Mouse (Mus musculus): Measurements from ENCODE around the gene Gfi1.

The Gfi1 gene

GRCm38 (mm10) chr5:107722661-107723532 is 2.9 kb downstream of the Gfi1 start:
- peak in 1 of 2 experiments; percentile 27 for DNase-seq (ENCODE audit: low spot score in 2 of 2)

GRCm38 (mm10) chr5:107721638-107722011 is 4.2 kb downstream of the Gfi1 start:
- DNase-seq (ENCODE audit: low spot score in 2 of 2): no peak

- DNase-seq (ENCODE audit: low spot score in 2 of 2): no peak
Measured at GRCm38 (mm10) chr5:107720991-107721637, 4.7 kb downstream of the Gfi1 start.

- no peak for DNase-seq (ENCODE audit: low spot score in 2 of 2)
Measured at GRCm38 (mm10) chr5:107720511-107720910, 5.3 kb downstream of the Gfi1 start.

GRCm38 (mm10) chr5:107719786-107720185 is 6.0 kb downstream of the Gfi1 start:
- DNase-seq (ENCODE audit: low spot score in 2 of 2): no peak

- no peak for DNase-seq (ENCODE audit: low spot score in 2 of 2)
Measured at GRCm38 (mm10) chr5:107719209-107719608, 6.6 kb downstream of the Gfi1 start.

GRCm38 (mm10) chr5:107717871-107718361 is 7.9 kb downstream of the Gfi1 start:
- DNase-seq (ENCODE audit: low spot score in 2 of 2): peak; percentile 69 to 74

GRCm38 (mm10) chr5:107711689-107712088 is 14.1 kb downstream of the Gfi1 start:
- no peak for DNase-seq (ENCODE audit: low spot score in 2 of 2)

GRCm38 (mm10) chr5:107708124-107708797 is 17.6 kb downstream of the Gfi1 start:
- peak in 1 of 2 experiments; percentile 20 for DNase-seq (ENCODE audit: low spot score in 2 of 2)

- no peak for DNase-seq (ENCODE audit: low spot score in 2 of 2)
Measured at GRCm38 (mm10) chr5:107706262-107706661, 19.6 kb downstream of the Gfi1 start.

GRCm38 (mm10) chr5:107705756-107706155 is 20.1 kb downstream of the Gfi1 start:
- no peak for DNase-seq (ENCODE audit: low spot score in 2 of 2)

GRCm38 (mm10) chr5:107703207-107703763 is 22.6 kb downstream of the Gfi1 start:
- DNase-seq (ENCODE audit: low spot score in 2 of 2): no peak

GRCm38 (mm10) chr5:107701658-107702057 is 24.2 kb downstream of the Gfi1 start:
- no peak for DNase-seq (ENCODE audit: low spot score in 2 of 2)

GRCm38 (mm10) chr5:107700873-107701272 is 25.0 kb downstream of the Gfi1 start:
- no peak for DNase-seq (ENCODE audit: low spot score in 2 of 2)

- no peak for DNase-seq (ENCODE audit: low spot score in 2 of 2)
Measured at GRCm38 (mm10) chr5:107698888-107699287, 26.9 kb downstream of the Gfi1 start.

- DNase-seq (ENCODE audit: low spot score in 2 of 2): no peak
Measured at GRCm38 (mm10) chr5:107695019-107695418, 30.8 kb downstream of the Gfi1 start.

- DNase-seq (ENCODE audit: low spot score in 2 of 2): no peak
Measured at GRCm38 (mm10) chr5:107688499-107688866, 37.4 kb downstream of the Gfi1 start.

- peak; percentile 82 to 83 for DNase-seq (ENCODE audit: low spot score in 2 of 2)
Measured at GRCm38 (mm10) chr5:107687592-107688498, 38.0 kb downstream of the Gfi1 start.

GRCm38 (mm10) chr5:107687161-107687560 is 38.7 kb downstream of the Gfi1 start:
- DNase-seq (ENCODE audit: low spot score in 2 of 2): no peak

GRCm38 (mm10) chr5:107684380-107684779 is 41.5 kb downstream of the Gfi1 start:
- peak in 1 of 2 experiments; percentile 24 for DNase-seq (ENCODE audit: low spot score in 2 of 2)

GRCm38 (mm10) chr5:107681300-107681699 is 44.5 kb downstream of the Gfi1 start:
- DNase-seq (ENCODE audit: low spot score in 2 of 2): no peak
